Mouse (Mus musculus): Measurements from ENCODE around the gene Mrpl9. TPM values are rescaled to one million over a fixed set of nuclear protein-coding genes. Genes with fewer than 3 reads are reported as not detected.

The Mrpl9 gene
- polyA plus RNA-seq, 2 experiments, result 33.3 to 35.1 TPM

- ATAC-seq (ENCODE audit: insufficient read depth) (no peak), DNase-seq (ENCODE audit: low read depth in 3 of 3, low spot score in 3 of 3) (no peak)
- Histone ChIP-seq H3K9me3 (ENCODE audit: control insufficient read depth, low read length) (no peaks in the 10 kb centered on the region), H3K9ac (replicated peaks) (no peak overlapping the region), H3K4me2 (ENCODE audit: low read depth) (no peak overlapping the region), H3K36me3 (replicated peaks; ENCODE audit: control insufficient read depth, insufficient read depth, low read depth) (no peaks in the 10 kb centered on the region), H3K4me3 (ENCODE audit: insufficient read depth in 1 of 2, low read depth in 2 of 2, low read length in 2 of 2) (no peak overlapping the region), H3K27me3 (ENCODE audit: control insufficient read depth, insufficient read depth, low read length) (peaks cover 24% of the 10 kb centered on the region), H3K4me1 (replicated peaks; ENCODE audit: control insufficient read depth in 2 of 2, insufficient read depth in 2 of 2, low read length in 1 of 2) (peaks cover 0 to 4% of the 10 kb centered on the region in 2 experiments; a peak in 2 of 4 replicates), H3K27ac (no peak overlapping the region)
- no peak for TF ChIP-seq EP300 (IDR thresholded peaks at IDR 0.05; ENCODE audit: low read depth)
- no peak for TF ChIP-seq CTCF (IDR thresholded peaks at IDR 0.05; ENCODE audit: low read depth)
- 14% methylated on average over 9 of the region's 9 CpGs for WGBS (ENCODE audit: insufficient replicate concordance)
Measured at GRCm38 (mm10) chr3:94478591-94479169, 35.6 kb downstream of the Mrpl9 start.

- H3K36me3 ChIP-seq (replicated peaks; ENCODE audit: control insufficient read depth, insufficient read depth, low read depth), result no peaks in the 10 kb centered on the region
- TF ChIP-seq CTCF (IDR thresholded peaks at IDR 0.05; ENCODE audit: low read depth) (no peak), EP300 (IDR thresholded peaks at IDR 0.05; ENCODE audit: low read depth) (no peak)
- no peak overlapping the region for H3K4me3 ChIP-seq (ENCODE audit: insufficient read depth in 1 of 2, low read depth in 2 of 2, low read length in 2 of 2)
- no peak overlapping the region for H3K9ac ChIP-seq (replicated peaks)
- H3K27me3 ChIP-seq (ENCODE audit: control insufficient read depth, insufficient read depth, low read length), result peaks cover 24% of the 10 kb centered on the region
- peaks cover 0 to 4% of the 10 kb centered on the region in 2 experiments; a peak in 2 of 4 replicates for H3K4me1 ChIP-seq (replicated peaks; ENCODE audit: control insufficient read depth in 2 of 2, insufficient read depth in 2 of 2, low read length in 1 of 2)
- ATAC-seq (ENCODE audit: insufficient read depth), result no peak
- no peak overlapping the region for H3K27ac ChIP-seq
- 4% methylated on average over 11 of the region's 11 CpGs for WGBS (ENCODE audit: insufficient replicate concordance)
- no peak for DNase-seq (ENCODE audit: low read depth in 3 of 3, low spot score in 3 of 3)
- no peak overlapping the region for H3K4me2 ChIP-seq (ENCODE audit: low read depth)
- H3K9me3 ChIP-seq (ENCODE audit: control insufficient read depth, low read length), result no peaks in the 10 kb centered on the region
Measured at GRCm38 (mm10) chr3:94479564-94479963, 36.4 kb downstream of the Mrpl9 start.

- peaks cover 0 to 4% of the 10 kb centered on the region in 2 experiments; a peak in 2 of 4 replicates for H3K4me1 ChIP-seq (replicated peaks; ENCODE audit: control insufficient read depth in 2 of 2, insufficient read depth in 2 of 2, low read length in 1 of 2)
- no peak for TF ChIP-seq EP300 (IDR thresholded peaks at IDR 0.05; ENCODE audit: low read depth)
- no peak for TF ChIP-seq CTCF (IDR thresholded peaks at IDR 0.05; ENCODE audit: low read depth)
- H3K4me3 ChIP-seq (ENCODE audit: insufficient read depth in 1 of 2, low read depth in 2 of 2, low read length in 2 of 2), result no peak within 1 kb of the TSS
- ATAC-seq (ENCODE audit: insufficient read depth) (no peak), DNase-seq (ENCODE audit: low read depth in 3 of 3, low spot score in 3 of 3) (no peak)
- no peak within 1 kb of the TSS for H3K27ac ChIP-seq
- no peak within 1 kb of the TSS for H3K9ac ChIP-seq (replicated peaks)
- no peaks in the 10 kb centered on the region for H3K36me3 ChIP-seq (replicated peaks; ENCODE audit: control insufficient read depth, insufficient read depth, low read depth)
- no peaks in the 10 kb centered on the region for H3K9me3 ChIP-seq (ENCODE audit: control insufficient read depth, low read length)
- 12% methylated on average over 16 of the region's 16 CpGs for WGBS (ENCODE audit: insufficient replicate concordance)
- peaks cover 24% of the 10 kb centered on the region for H3K27me3 ChIP-seq (ENCODE audit: control insufficient read depth, insufficient read depth, low read length)
- H3K4me2 ChIP-seq (ENCODE audit: low read depth), result no peak within 1 kb of the TSS
Measured at GRCm38 (mm10) chr3:94480291-94480884, 37.3 kb downstream of the Mrpl9 start, which contains the start of gene Riiad1. TSS of gene Riiad1 (minus strand) at chr3:94480341.

- no peak overlapping the region for H3K27ac ChIP-seq
- peaks cover 0 to 4% of the 10 kb centered on the region in 2 experiments; a peak in 2 of 4 replicates for H3K4me1 ChIP-seq (replicated peaks; ENCODE audit: control insufficient read depth in 2 of 2, insufficient read depth in 2 of 2, low read length in 1 of 2)
- no peak overlapping the region for H3K9ac ChIP-seq (replicated peaks)
- no peak for TF ChIP-seq CTCF (IDR thresholded peaks at IDR 0.05; ENCODE audit: low read depth)
- no peak for TF ChIP-seq EP300 (IDR thresholded peaks at IDR 0.05; ENCODE audit: low read depth)
- WGBS (ENCODE audit: insufficient replicate concordance), result 54% methylated on average over 4 of the region's 4 CpGs
- no peak for ATAC-seq (ENCODE audit: insufficient read depth)
- no peaks in the 10 kb centered on the region for H3K9me3 ChIP-seq (ENCODE audit: control insufficient read depth, low read length)
- no peak overlapping the region for H3K4me2 ChIP-seq (ENCODE audit: low read depth)
- no peaks in the 10 kb centered on the region for H3K36me3 ChIP-seq (replicated peaks; ENCODE audit: control insufficient read depth, insufficient read depth, low read depth)
- no peak for DNase-seq (ENCODE audit: low read depth in 3 of 3, low spot score in 3 of 3)
- no peak overlapping the region for H3K4me3 ChIP-seq (ENCODE audit: insufficient read depth in 1 of 2, low read depth in 2 of 2, low read length in 2 of 2)
- peaks cover 24% of the 10 kb centered on the region for H3K27me3 ChIP-seq (ENCODE audit: control insufficient read depth, insufficient read depth, low read length)
Measured at GRCm38 (mm10) chr3:94481429-94481828, 38.3 kb downstream of the Mrpl9 start.

GRCm38 (mm10) chr3:94482764-94483385 lies 39.8 kb downstream of the Mrpl9 start:
- Histone ChIP-seq H3K9me3 (ENCODE audit: control insufficient read depth, low read length) (no peaks in the 10 kb centered on the region), H3K36me3 (replicated peaks; ENCODE audit: control insufficient read depth, insufficient read depth, low read depth) (no peaks in the 10 kb centered on the region), H3K4me2 (ENCODE audit: low read depth) (no peak overlapping the region), H3K27ac (no peak overlapping the region), H3K4me3 (ENCODE audit: insufficient read depth in 1 of 2, low read depth in 2 of 2, low read length in 2 of 2) (no peak overlapping the region), H3K27me3 (ENCODE audit: control insufficient read depth, insufficient read depth, low read length) (peaks cover 24% of the 10 kb centered on the region), H3K9ac (replicated peaks) (no peak overlapping the region), H3K4me1 (replicated peaks; ENCODE audit: control insufficient read depth in 2 of 2, insufficient read depth in 2 of 2, low read length in 1 of 2) (no peaks in the 10 kb centered on the region; a peak in 1 of 4 replicates)
- ATAC-seq (ENCODE audit: insufficient read depth), result no peak
- WGBS (ENCODE audit: insufficient replicate concordance), result 72% methylated on average over 17 of the region's 17 CpGs
- peak in 1 of 3 experiments; percentile 31 for DNase-seq (ENCODE audit: low read depth in 3 of 3, low spot score in 3 of 3)
- TF ChIP-seq CTCF (IDR thresholded peaks at IDR 0.05; ENCODE audit: low read depth) (no peak), EP300 (IDR thresholded peaks at IDR 0.05; ENCODE audit: low read depth) (no peak)

Measured in liver, embryonic 14.5 days (tissue).